Mouse (Mus musculus) hindbrain, embryonic 11.5 days (tissue): Measurements from ENCODE around the gene Ltn1. TPM values are rescaled to one million over a fixed set of nuclear protein-coding genes. Genes with fewer than 3 reads are reported as not detected.

ENCODE experiments used
- ATAC-seq: fragments of 200-750 bp; cut with Nextera tagmentation; 2 replicates; pipeline ENCODE4 v1.8.0; 2017; ENCODE audit warnings: mild to moderate bottlenecking, moderate TSS enrichment, moderate library complexity; ENCODE audit not compliant: low FRiP score
- DNase-seq: peaks from one replicate; pipeline ENCODE4 v3.0.0-alpha.2; 2015; ENCODE audit warnings: low spot score
- H3K27ac ChIP-seq: fragments of 300-500 bp; sonication (generic); 2 replicates; pipeline ENCODE4 v1.5.1; 2014; ENCODE audit warnings: mild to moderate bottlenecking, low read depth, low read length
- H3K27me3 ChIP-seq: fragments of 300-500 bp; sonication (generic); 2 replicates; pipeline ENCODE4 v1.6.1; 2014; ENCODE audit warnings: mild to moderate bottlenecking, low read length, moderate library complexity, mixed read lengths; ENCODE audit not compliant: control insufficient read depth, insufficient read depth
- H3K36me3 ChIP-seq: fragments of 300-500 bp; sonication (generic); 2 replicates; pipeline ENCODE4 v1.6.1; 2014; ENCODE audit warnings: mild to moderate bottlenecking, low read length, moderate library complexity, mixed read lengths; ENCODE audit not compliant: control insufficient read depth, insufficient read depth
- H3K4me1 ChIP-seq: fragments of 300-500 bp; sonication (generic); replicated peaks from 2 replicates; pipeline ENCODE4 v1.6.1; 2014; ENCODE audit warnings: low read length, mixed read lengths; ENCODE audit not compliant: control insufficient read depth, insufficient read depth
- H3K4me2 ChIP-seq: fragments of 300-500 bp; sonication (generic); replicated peaks from 2 replicates; pipeline ENCODE4 v1.6.1; 2014; ENCODE audit warnings: mild to moderate bottlenecking, low read depth, low read length
- H3K4me3 ChIP-seq: fragments of 300-500 bp; sonication (generic); 2 replicates; pipeline ENCODE4 v1.5.1; 2014; ENCODE audit warnings: low read depth, low read length
- H3K9ac ChIP-seq: fragments of 300-500 bp; sonication (generic); 2 replicates; pipeline ENCODE4 v1.6.1; 2014; ENCODE audit warnings: low read depth, low read length
- H3K9me3 ChIP-seq: fragments of 300-500 bp; sonication (generic); 2 replicates; pipeline ENCODE4 v1.6.1; 2016; ENCODE audit warnings: low read length; ENCODE audit not compliant: control insufficient read depth
- WGBS: fragments of 180-500 bp; shearing (Covaris S2); extraction: QIAGEN DNeasy Blood & Tissue Kit; methylation state at CpG from one replicate; pipeline ENCODE4 v1.1.7; 2014; 5-methylcytosine and 5-hydroxymethylcytosine counted together
- polyA plus RNA-seq: library from polyadenylated mRNA; unstranded; fragments of >200 nt; fragmentation: Nextera tagmentation; extraction: Ambion mirVana; gene quantifications from 2 replicates; pipeline ENCODE4 v1.2.1, GENCODE M21; 2014

The Ltn1 gene
- polyA plus RNA-seq, 1 experiment from 2014 or later = 32.9 TPM

- H3K36me3 ChIP-seq = no peaks in the 10 kb centered on the region
- H3K4me3 ChIP-seq = no peak overlapping the region
- H3K4me2 ChIP-seq = no peak overlapping the region
- H3K4me1 ChIP-seq = no peaks in the 10 kb centered on the region
- no peaks in the 10 kb centered on the region for H3K27me3 ChIP-seq
- H3K9me3 ChIP-seq = no peaks in the 10 kb centered on the region
- H3K27ac ChIP-seq = no peak overlapping the region
- WGBS = 94% methylated on average over 3 of the region's 3 CpGs
- DNase-seq (no peak), ATAC-seq (no peak)
- H3K9ac ChIP-seq = no peak overlapping the region
These were observed 97.7 kb downstream of the Ltn1 start for GRCm38 (mm10) chr16:87334756-87335155.

DNA sequence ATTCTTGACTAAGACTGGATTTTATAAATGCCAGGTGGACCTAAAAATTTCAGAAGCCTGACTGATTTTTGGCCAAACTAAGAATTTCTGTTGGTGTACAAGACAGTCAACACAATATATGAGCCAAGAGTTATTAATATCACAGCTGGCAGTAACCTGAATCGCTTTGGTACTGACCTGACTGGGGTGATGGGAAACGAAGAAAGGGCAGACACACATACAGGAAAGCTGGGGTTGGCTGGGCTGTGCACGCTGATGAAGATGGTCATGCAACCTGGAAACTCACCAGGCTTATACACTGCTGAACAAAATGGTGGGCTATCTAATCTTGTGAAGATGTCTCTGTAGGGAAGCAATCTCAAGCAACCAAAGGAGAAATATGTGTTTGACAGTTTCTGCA is 102.4 kb downstream of the Ltn1 start:
- DNase-seq (no peak), ATAC-seq (no peak)
- WGBS = 92% methylated on average over 3 of the region's 3 CpGs

More for the DNA sequence above, 102.4 kb downstream of the Ltn1 start:
- Histone ChIP-seq H3K9ac (no peak overlapping the region), H3K36me3 (no peaks in the 10 kb centered on the region), H3K4me3 (no peak overlapping the region), H3K9me3 (no peaks in the 10 kb centered on the region), H3K4me1 (no peaks in the 10 kb centered on the region), H3K4me2 (no peak overlapping the region), H3K27me3 (no peaks in the 10 kb centered on the region), H3K27ac (no peak overlapping the region)

Other genes starting within 250 kb of the Ltn1 start
- gene N6amt1, start 78.4 kb downstream of the Ltn1 start, polyA plus RNA-seq = 15.6 and 19.3 TPM in 2 replicates
- gene Rwdd2b, start 8.0 kb upstream of the Ltn1 start, polyA plus RNA-seq = 12.3 and 14.2 TPM in 2 replicates
- gene Usp16, start 22.1 kb upstream of the Ltn1 start, polyA plus RNA-seq = 45.8 and 58.1 TPM in 2 replicates
- gene Cct8, start 63.3 kb upstream of the Ltn1 start, polyA plus RNA-seq = 656 and 686 TPM in 2 replicates
- 0.11 TPM in 1 of 2 replicates, not detected in the other for gene Map3k7cl, start 120.7 kb upstream of the Ltn1 start, polyA plus RNA-seq